Mouse (Mus musculus): Measurements from ENCODE around the gene Meis3. TPM values are rescaled to one million over a fixed set of nuclear protein-coding genes. Genes with fewer than 3 reads are reported as not detected.

Meis3 gene
- polyA plus RNA-seq (2012; fragmentation: generic; extraction: Trizol) = 4.5 TPM
- long read RNA-seq, experiment 1, partial matches to known transcripts = 1 of 10 reads
- long read RNA-seq, experiment 1, other reads (novel, unspliced or antisense) = 5 of 10 reads
- long read RNA-seq, experiment 2, transcript Meis3-201 (13 exons, 1,731 nt) = major isoform, 23 of 49 reads
- long read RNA-seq, experiment 2, partial matches to known transcripts = 0 of 49 reads
- long read RNA-seq, experiment 2, other reads (novel, unspliced or antisense) = 26 of 49 reads

- H3K36me3 ChIP-seq (ENCODE audit: control insufficient read depth, insufficient read depth) = no peaks in the 10 kb centered on the region
- peak within 1 kb of the TSS; percentile 30 for H3K4me3 ChIP-seq (ENCODE audit: insufficient read depth, poor library complexity, severe bottlenecking)
- peak within 1 kb of the TSS; percentile 97 for H3ac ChIP-seq (ENCODE audit: control insufficient read depth, insufficient read length, low read depth)
- no peaks in the 10 kb centered on the region for H3K79me2 ChIP-seq (ENCODE audit: control insufficient read depth, insufficient read depth)
- peaks cover 29% of the 10 kb centered on the region for H3K27me3 ChIP-seq (ENCODE audit: control insufficient read depth, insufficient read depth, insufficient read length)
- no peaks in the 10 kb centered on the region for H3K79me3 ChIP-seq (ENCODE audit: low read depth)
- no peak for TF ChIP-seq USF1 (IDR thresholded peaks at IDR 0.05; ENCODE audit: low read depth)
- TF ChIP-seq FOSL1 (IDR thresholded peaks at IDR 0.05; ENCODE audit: insufficient read depth, low read length, poor library complexity, severe bottlenecking) = no peak
- TF ChIP-seq MAX (IDR thresholded peaks at IDR 0.05) = no peak
- no peak for TF ChIP-seq CTCF (IDR thresholded peaks at IDR 0.05; ENCODE audit: control insufficient read depth, insufficient read depth, insufficient read length)
- no peak for TF ChIP-seq CEBPB (IDR thresholded peaks at IDR 0.05; ENCODE audit: low read depth)
These were observed at the start of gene Meis3 for GRCm38 (mm10) chr7:16174597-16175541. Gene Meis3 (plus strand): TSS chr7:16175090.

GRCm38 (mm10) chr7:16125829-16126228 is 49.1 kb upstream of the Meis3 start:
- no peaks in the 10 kb centered on the region for H3K79me2 ChIP-seq (ENCODE audit: control insufficient read depth, insufficient read depth)
- H3ac ChIP-seq (ENCODE audit: control insufficient read depth, insufficient read length, low read depth) = no peak overlapping the region
- H3K4me3 ChIP-seq (ENCODE audit: insufficient read depth, poor library complexity, severe bottlenecking) = no peak overlapping the region
- H3K27me3 ChIP-seq (ENCODE audit: control insufficient read depth, insufficient read depth, insufficient read length) = peaks cover 7% of the 10 kb centered on the region
- no peaks in the 10 kb centered on the region for H3K79me3 ChIP-seq (ENCODE audit: low read depth)
- no peaks in the 10 kb centered on the region for H3K36me3 ChIP-seq (ENCODE audit: control insufficient read depth, insufficient read depth)
- no peak for TF ChIP-seq USF1 (IDR thresholded peaks at IDR 0.05; ENCODE audit: low read depth)
- TF ChIP-seq CTCF (IDR thresholded peaks at IDR 0.05; ENCODE audit: control insufficient read depth, insufficient read depth, insufficient read length) = no peak
- no peak for TF ChIP-seq MYOD1 (IDR thresholded peaks at IDR 0.05; ENCODE audit: control insufficient read depth, insufficient read length, low read depth)
- no peak for TF ChIP-seq CEBPB (IDR thresholded peaks at IDR 0.05; ENCODE audit: low read depth)
- no peak for TF ChIP-seq MAX (IDR thresholded peaks at IDR 0.05)
- TF ChIP-seq MYOG (IDR thresholded peaks at IDR 0.05; ENCODE audit: control insufficient read depth, extremely low read depth, insufficient read length) = no peak
- TF ChIP-seq FOSL1 (IDR thresholded peaks at IDR 0.05; ENCODE audit: insufficient read depth, low read length, poor library complexity, severe bottlenecking) = no peak

GRCm38 (mm10) chr7:16128344-16128743 is 46.5 kb upstream of the Meis3 start:
- Histone ChIP-seq H3K79me2 (ENCODE audit: control insufficient read depth, insufficient read depth) (no peaks in the 10 kb centered on the region), H3K36me3 (ENCODE audit: control insufficient read depth, insufficient read depth) (no peaks in the 10 kb centered on the region), H3ac (ENCODE audit: control insufficient read depth, insufficient read length, low read depth) (no peak overlapping the region), H3K27me3 (ENCODE audit: control insufficient read depth, insufficient read depth, insufficient read length) (peaks cover 26% of the 10 kb centered on the region), H3K4me3 (ENCODE audit: insufficient read depth, poor library complexity, severe bottlenecking) (no peak overlapping the region), H3K79me3 (ENCODE audit: low read depth) (no peaks in the 10 kb centered on the region)
- TF ChIP-seq MAX (IDR thresholded peaks at IDR 0.05) = no peak
- no peak for TF ChIP-seq MYOD1 (IDR thresholded peaks at IDR 0.05; ENCODE audit: control insufficient read depth, insufficient read length, low read depth)
- no peak for TF ChIP-seq USF1 (IDR thresholded peaks at IDR 0.05; ENCODE audit: low read depth)
- TF ChIP-seq MYOG (IDR thresholded peaks at IDR 0.05; ENCODE audit: control insufficient read depth, extremely low read depth, insufficient read length) = no peak

GRCm38 (mm10) chr7:16128899-16129298 is 46.0 kb upstream of the Meis3 start:
- Histone ChIP-seq H3K36me3 (ENCODE audit: control insufficient read depth, insufficient read depth) (no peaks in the 10 kb centered on the region), H3K27me3 (ENCODE audit: control insufficient read depth, insufficient read depth, insufficient read length) (peaks cover 31% of the 10 kb centered on the region), H3K4me3 (ENCODE audit: insufficient read depth, poor library complexity, severe bottlenecking) (no peak overlapping the region), H3K79me2 (ENCODE audit: control insufficient read depth, insufficient read depth) (no peaks in the 10 kb centered on the region), H3K79me3 (ENCODE audit: low read depth) (no peaks in the 10 kb centered on the region), H3ac (ENCODE audit: control insufficient read depth, insufficient read length, low read depth) (no peak overlapping the region)
- TF ChIP-seq CEBPB (IDR thresholded peaks at IDR 0.05; ENCODE audit: low read depth) = no peak
- TF ChIP-seq MAX (IDR thresholded peaks at IDR 0.05) = no peak
- TF ChIP-seq MYOD1 (IDR thresholded peaks at IDR 0.05; ENCODE audit: control insufficient read depth, insufficient read length, low read depth) = no peak
- no peak for TF ChIP-seq MYOG (IDR thresholded peaks at IDR 0.05; ENCODE audit: control insufficient read depth, extremely low read depth, insufficient read length)
- TF ChIP-seq USF1 (IDR thresholded peaks at IDR 0.05; ENCODE audit: low read depth) = no peak
- no peak for TF ChIP-seq FOSL1 (IDR thresholded peaks at IDR 0.05; ENCODE audit: insufficient read depth, low read length, poor library complexity, severe bottlenecking)
- TF ChIP-seq CTCF (IDR thresholded peaks at IDR 0.05; ENCODE audit: control insufficient read depth, insufficient read depth, insufficient read length) = no peak

- no peak for TF ChIP-seq MYOD1 (IDR thresholded peaks at IDR 0.05; ENCODE audit: control insufficient read depth, insufficient read length, low read depth)
- no peak for TF ChIP-seq CTCF (IDR thresholded peaks at IDR 0.05; ENCODE audit: control insufficient read depth, insufficient read depth, insufficient read length)
- TF ChIP-seq MAX (IDR thresholded peaks at IDR 0.05) = no peak
- TF ChIP-seq MYOG (IDR thresholded peaks at IDR 0.05; ENCODE audit: control insufficient read depth, extremely low read depth, insufficient read length) = no peak
- TF ChIP-seq FOSL1 (IDR thresholded peaks at IDR 0.05; ENCODE audit: insufficient read depth, low read length, poor library complexity, severe bottlenecking) = no peak
- TF ChIP-seq USF1 (IDR thresholded peaks at IDR 0.05; ENCODE audit: low read depth) = no peak
- no peak for TF ChIP-seq CEBPB (IDR thresholded peaks at IDR 0.05; ENCODE audit: low read depth)
- Histone ChIP-seq H3K27me3 (ENCODE audit: control insufficient read depth, insufficient read depth, insufficient read length) (peaks cover 36% of the 10 kb centered on the region), H3K79me3 (ENCODE audit: low read depth) (no peaks in the 10 kb centered on the region), H3K79me2 (ENCODE audit: control insufficient read depth, insufficient read depth) (no peaks in the 10 kb centered on the region), H3K36me3 (ENCODE audit: control insufficient read depth, insufficient read depth) (no peaks in the 10 kb centered on the region), H3K4me3 (ENCODE audit: insufficient read depth, poor library complexity, severe bottlenecking) (no peak within 1 kb of the TSS), H3ac (ENCODE audit: control insufficient read depth, insufficient read length, low read depth) (no peak within 1 kb of the TSS)
These were observed 45.5 kb upstream of the Meis3 start, which contains the start of gene Slc8a2 for GRCm38 (mm10) chr7:16129421-16129845. Gene Slc8a2 (plus strand): TSS chr7:16129826.
